Mouse (Mus musculus) kidney, embryonic 15.5 days (tissue): ENCODE measurements at regions not wholly inside any gene's neighbourhood (a gene's known extent, or its start where the extent isn't known, plus 50 kb on each side); places are given as distances from the start of the nearest gene placed in this dataset.
A peak's percentile ranks its signal among the peaks of the same experiment; 100 is the strongest.

ENCODE experiments used
- ATAC-seq: fragments of 200-750 bp; cut with Nextera tagmentation; replicated peaks from 2 replicates; pipeline ENCODE4 v1.8.0; 2017; ENCODE audit warnings: moderate TSS enrichment; ENCODE audit not compliant: low FRiP score
- H3K27ac ChIP-seq: fragments of 300-500 bp; sonication (generic); 2 replicates; pipeline ENCODE4 v1.5.1; 2015; ENCODE audit warnings: mild to moderate bottlenecking, inconsistent platforms
- H3K27me3 ChIP-seq: fragments of 300-500 bp; sonication (generic); 2 replicates; pipeline ENCODE4 v1.6.1; 2015; ENCODE audit warnings: inconsistent platforms
- H3K36me3 ChIP-seq: fragments of 300-500 bp; sonication (generic); 2 replicates; pipeline ENCODE4 v1.6.1; 2015; ENCODE audit warnings: inconsistent platforms
- H3K4me1 ChIP-seq: fragments of 300-500 bp; sonication (generic); 2 replicates; pipeline ENCODE4 v1.6.1; 2015; ENCODE audit warnings: inconsistent platforms
- H3K4me2 ChIP-seq: fragments of 300-500 bp; sonication (generic); 2 replicates; pipeline ENCODE4 v1.6.1; 2015; ENCODE audit warnings: moderate library complexity, mild to moderate bottlenecking, inconsistent platforms
- H3K4me3 ChIP-seq: fragments of 300-500 bp; sonication (generic); replicated peaks from 2 replicates; pipeline ENCODE4 v1.5.1; 2015; ENCODE audit warnings: mild to moderate bottlenecking, inconsistent platforms
- H3K9ac ChIP-seq: fragments of 300-500 bp; sonication (generic); 2 replicates; pipeline ENCODE4 v1.6.1; 2015; ENCODE audit warnings: mild to moderate bottlenecking, inconsistent platforms
- H3K9me3 ChIP-seq: fragments of 300-500 bp; sonication (generic); replicated peaks from 2 replicates; pipeline ENCODE4 v1.6.1; 2016; ENCODE audit warnings: inconsistent platforms
- WGBS: fragments of 180-500 bp; shearing (Covaris S2); methylation state at CpG from one replicate; pipeline ENCODE4 v1.1.7; 2015; ENCODE audit warnings: mixed read lengths; 5-methylcytosine and 5-hydroxymethylcytosine counted together

DNA sequence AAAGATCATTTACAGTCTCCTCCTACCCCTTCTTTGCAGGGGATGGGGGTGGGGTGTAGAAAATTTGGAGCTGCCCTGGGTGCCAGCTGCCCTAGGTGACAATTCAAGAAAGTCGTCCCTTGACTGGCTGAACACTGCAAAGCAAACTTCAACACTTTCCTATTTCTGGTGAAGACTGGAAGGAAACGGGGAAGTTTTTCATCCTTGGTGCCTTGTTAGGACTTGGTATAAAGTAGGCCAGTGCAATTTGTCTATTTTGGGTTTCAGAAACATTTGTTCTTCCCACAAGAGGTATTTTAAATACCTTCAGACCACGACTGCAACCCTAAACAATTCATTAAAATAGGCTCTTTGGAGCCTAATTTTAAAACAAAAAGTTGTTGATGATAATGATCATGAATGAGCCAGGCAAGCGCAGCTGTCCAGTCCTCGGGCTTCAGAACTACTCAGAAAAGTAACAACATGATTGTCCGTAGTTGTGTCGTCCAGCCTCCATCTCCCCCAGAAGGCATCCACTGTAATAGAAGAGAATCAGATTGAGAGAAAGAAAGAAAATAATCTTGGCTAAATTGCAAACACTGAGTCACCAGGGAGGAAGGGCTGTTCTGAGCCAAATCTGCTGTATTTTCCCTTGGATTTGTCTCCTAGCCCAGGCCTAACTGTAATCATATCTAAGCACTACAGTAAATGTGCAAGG, 194.2 kb downstream of the Mex3b start:
- Histone ChIP-seq H3K9me3 (no peaks in the 10 kb centered on the region), H3K27ac (no peak overlapping the region), H3K36me3 (no peaks in the 10 kb centered on the region), H3K4me3 (no peak overlapping the region), H3K9ac (no peak overlapping the region), H3K4me1 (0 out of 2 replicates have a peak, but pooled peaks cover 4% of the 10 kb centered on the region), H3K27me3 (no peaks in the 10 kb centered on the region), H3K4me2 (no peak overlapping the region)
- ATAC-seq: no peak
- WGBS: 74% methylated on average over 7 of the region's 7 CpGs

- ATAC-seq: no peak
- H3K9ac ChIP-seq: no peak overlapping the region
- no peaks in the 10 kb centered on the region for H3K36me3 ChIP-seq
- H3K27ac ChIP-seq: no peak overlapping the region
- 91% methylated on average over 6 of the region's 6 CpGs for WGBS
- H3K4me2 ChIP-seq: no peak overlapping the region
- no peaks in the 10 kb centered on the region for H3K9me3 ChIP-seq
- H3K4me1 ChIP-seq: 0 out of 2 replicates have a peak, but pooled peaks cover 4% of the 10 kb centered on the region
- H3K4me3 ChIP-seq: no peak overlapping the region
- no peaks in the 10 kb centered on the region for H3K27me3 ChIP-seq
Observed at GRCm38 (mm10) chr7:83061894-83062477, 194.9 kb downstream of the Mex3b start.

GRCm38 (mm10) chr7:83063559-83063958, 196.4 kb downstream of the Mex3b start:
- H3K9ac ChIP-seq: no peak overlapping the region
- ATAC-seq: no peak
- H3K27ac ChIP-seq: no peak overlapping the region
- 81% methylated on average over 3 of the region's 3 CpGs for WGBS
- H3K4me3 ChIP-seq: no peak overlapping the region
- H3K9me3 ChIP-seq: no peaks in the 10 kb centered on the region
- no peaks in the 10 kb centered on the region for H3K27me3 ChIP-seq
- 0 out of 2 replicates have a peak, but pooled peaks cover 4% of the 10 kb centered on the region for H3K4me1 ChIP-seq
- H3K4me2 ChIP-seq: no peak overlapping the region
- no peaks in the 10 kb centered on the region for H3K36me3 ChIP-seq

GRCm38 (mm10) chr7:83065341-83065740, 198.2 kb downstream of the Mex3b start:
- no peak overlapping the region for H3K9ac ChIP-seq
- H3K27ac ChIP-seq: no peak overlapping the region
- no peaks in the 10 kb centered on the region for H3K27me3 ChIP-seq
- no peak overlapping the region for H3K4me2 ChIP-seq
- 88% methylated on average over 3 of the region's 3 CpGs for WGBS
- H3K9me3 ChIP-seq: no peaks in the 10 kb centered on the region
- H3K4me1 ChIP-seq: 0 out of 2 replicates have a peak, but pooled peaks cover 4% of the 10 kb centered on the region
- no peak for ATAC-seq
- H3K36me3 ChIP-seq: no peaks in the 10 kb centered on the region
- H3K4me3 ChIP-seq: no peak overlapping the region

GRCm38 (mm10) chr7:83074399-83074970, 207.4 kb downstream of the Mex3b start:
- 89% methylated on average over 15 of the region's 15 CpGs for WGBS
- H3K4me3 ChIP-seq: no peak overlapping the region

DNA sequence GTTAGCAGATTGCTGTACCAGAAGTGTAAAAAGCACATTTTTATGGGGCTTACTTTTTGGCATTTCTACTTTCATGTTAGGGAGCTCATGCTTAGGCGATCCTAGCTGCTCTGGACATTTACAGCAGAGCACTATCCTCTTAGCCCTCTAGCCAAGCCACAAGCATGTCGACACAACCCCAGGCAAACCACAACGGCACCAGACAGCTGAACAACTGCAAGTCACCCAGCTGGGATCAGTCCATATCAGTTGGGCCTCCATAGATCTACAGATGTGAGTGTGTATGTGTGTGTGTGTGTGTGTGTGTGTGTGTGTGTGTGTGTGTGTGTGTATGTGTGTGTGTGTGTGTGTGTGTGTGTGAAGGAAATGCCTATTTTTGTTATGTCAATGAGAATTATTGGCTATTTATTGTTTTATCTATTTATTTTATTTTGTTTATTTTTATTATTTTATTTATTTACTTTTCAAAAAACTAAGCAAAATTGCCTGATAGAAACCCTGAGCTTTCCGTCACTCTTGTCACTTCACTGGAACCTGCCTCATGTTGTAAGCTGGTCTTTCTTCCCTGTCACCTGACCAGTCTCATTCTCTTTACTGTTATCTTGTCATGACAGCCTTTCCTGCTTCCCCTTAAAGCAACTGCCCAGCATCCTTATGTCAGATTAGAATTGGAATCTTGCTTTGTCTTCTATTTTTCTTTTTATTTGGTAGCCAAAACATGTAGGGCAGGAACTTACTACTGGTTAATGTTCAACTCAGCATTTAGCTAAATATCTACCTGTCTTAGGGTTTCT, 208.2 kb downstream of the Mex3b start:
- no peak overlapping the region for H3K4me2 ChIP-seq
- 80% methylated on average over 4 of the region's 4 CpGs for WGBS
- no peak overlapping the region for H3K9ac ChIP-seq
- no peaks in the 10 kb centered on the region for H3K36me3 ChIP-seq
- no peaks in the 10 kb centered on the region for H3K27me3 ChIP-seq
- no peak overlapping the region for H3K27ac ChIP-seq
- H3K9me3 ChIP-seq: no peaks in the 10 kb centered on the region
- peaks cover 18% of the 10 kb centered on the region for H3K4me1 ChIP-seq
- no peak overlapping the region for H3K4me3 ChIP-seq
- ATAC-seq: no peak

More at GRCm38 (mm10) chr7:83074399-83074970, 207.4 kb downstream of the Mex3b start:
- no peaks in the 10 kb centered on the region for H3K27me3 ChIP-seq
- H3K27ac ChIP-seq: no peak overlapping the region
- peaks cover 18% of the 10 kb centered on the region for H3K4me1 ChIP-seq
- no peaks in the 10 kb centered on the region for H3K36me3 ChIP-seq
- no peak for ATAC-seq
- no peak overlapping the region for H3K4me2 ChIP-seq
- no peaks in the 10 kb centered on the region for H3K9me3 ChIP-seq
- no peak overlapping the region for H3K9ac ChIP-seq

DNA sequence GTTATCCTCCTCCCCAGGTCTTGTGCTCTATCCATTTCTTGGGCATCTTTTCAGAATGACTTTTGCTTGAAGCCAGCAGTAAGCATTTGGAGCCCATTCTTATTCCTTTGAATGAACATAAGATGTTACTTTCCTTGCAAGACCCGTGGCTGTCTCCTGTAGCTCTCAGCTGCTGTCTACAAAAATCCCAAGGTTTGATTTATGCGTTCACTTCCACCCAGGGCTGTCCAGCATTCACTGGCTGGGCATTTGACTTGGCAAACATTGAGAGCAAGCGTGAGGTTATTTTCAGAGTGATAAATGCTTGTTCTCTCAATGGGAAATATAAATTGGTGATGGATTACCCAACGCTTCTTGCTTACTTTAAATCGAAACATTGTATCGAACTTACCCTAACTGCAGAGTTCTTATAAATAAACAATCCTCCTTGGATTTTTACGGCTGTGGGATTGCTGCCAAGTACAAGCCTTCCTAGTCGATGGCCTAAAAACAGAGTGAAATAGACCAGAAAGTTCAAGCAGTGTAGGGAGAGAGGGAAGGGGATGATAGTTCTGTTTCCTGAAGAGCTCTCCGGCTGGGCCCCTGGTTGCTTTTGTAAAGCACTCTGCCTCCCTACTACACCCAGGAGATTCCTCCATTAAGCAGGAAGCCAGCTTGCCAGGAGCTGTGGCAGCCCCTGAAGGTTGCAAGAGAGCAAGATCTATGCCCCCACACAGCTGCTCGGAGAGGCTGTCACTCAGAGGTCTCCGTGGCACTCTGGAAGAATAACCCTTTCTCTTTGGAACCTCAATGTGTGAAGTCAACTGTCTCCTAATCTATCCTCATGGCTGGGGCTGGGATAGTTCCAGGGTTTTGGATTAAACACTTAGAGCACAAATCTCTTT, 210.1 kb downstream of the Mex3b start:
- no peaks in the 10 kb centered on the region for H3K9me3 ChIP-seq
- H3K27me3 ChIP-seq: no peaks in the 10 kb centered on the region
- peaks cover 18% of the 10 kb centered on the region for H3K4me1 ChIP-seq
- peak; percentile 82 for ATAC-seq
- H3K27ac ChIP-seq: peak overlapping the region; percentile 77
- no peak overlapping the region for H3K9ac ChIP-seq
- peak overlapping the region; percentile 41 for H3K4me2 ChIP-seq
- H3K4me3 ChIP-seq: no peak overlapping the region
- no peaks in the 10 kb centered on the region for H3K36me3 ChIP-seq
- 13% methylated on average over 11 of the region's 11 CpGs for WGBS

DNA sequence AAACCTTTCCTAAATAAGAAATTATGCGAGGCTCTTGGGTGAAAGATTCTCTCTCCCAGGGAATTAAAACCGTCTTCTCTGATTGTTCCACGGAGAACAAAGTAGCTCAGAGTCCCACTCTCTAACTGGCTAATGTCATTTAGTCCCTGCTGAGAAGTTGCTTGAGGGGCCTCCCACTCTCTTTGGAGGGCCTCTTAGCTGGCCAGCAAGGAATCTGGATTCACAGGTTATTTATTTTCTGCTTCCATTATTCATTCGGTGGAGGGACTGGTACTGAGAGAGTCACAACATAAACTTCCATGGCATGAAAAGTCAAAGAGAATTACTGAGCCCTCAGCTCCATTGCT, 210.8 kb downstream of the Mex3b start:
- Histone ChIP-seq H3K9me3 (no peaks in the 10 kb centered on the region), H3K4me1 (peaks cover 18% of the 10 kb centered on the region), H3K4me2 (0 out of 2 replicates have a peak overlapping the region, but pooled peaks have one; percentile 41), H3K27me3 (no peaks in the 10 kb centered on the region), H3K9ac (no peak overlapping the region), H3K36me3 (no peaks in the 10 kb centered on the region), H3K4me3 (no peak overlapping the region), H3K27ac (peak overlapping the region; percentile 77)
- WGBS: 27% methylated on average over 4 of the region's 4 CpGs
- no peak for ATAC-seq

DNA sequence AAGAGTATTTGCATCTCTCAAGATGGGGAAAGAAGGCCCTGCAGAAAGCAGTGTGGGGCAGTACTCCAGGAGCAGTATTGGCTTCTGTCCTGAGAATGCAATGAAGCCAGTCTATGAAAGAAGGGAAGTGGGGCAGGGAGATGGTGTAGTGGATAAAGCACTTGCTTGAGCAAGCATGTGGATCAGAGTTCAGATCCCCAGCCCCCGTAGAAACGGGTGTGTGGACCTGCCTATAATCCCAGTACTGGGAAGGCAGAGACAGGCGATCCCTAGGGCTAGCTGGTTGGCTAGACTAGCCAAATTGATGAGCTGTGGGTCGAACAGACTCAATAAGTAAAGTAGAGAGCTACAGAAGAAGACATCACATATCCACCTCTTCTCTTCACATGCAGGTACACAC, 211.6 kb downstream of the Mex3b start:
- Histone ChIP-seq H3K4me1 (peaks cover 18% of the 10 kb centered on the region), H3K9me3 (no peaks in the 10 kb centered on the region), H3K4me3 (no peak overlapping the region), H3K27me3 (no peaks in the 10 kb centered on the region), H3K36me3 (no peaks in the 10 kb centered on the region), H3K9ac (no peak overlapping the region), H3K4me2 (no peak overlapping the region), H3K27ac (no peak overlapping the region)
- ATAC-seq: no peak
- WGBS: 80% methylated on average over 4 of the region's 4 CpGs

DNA sequence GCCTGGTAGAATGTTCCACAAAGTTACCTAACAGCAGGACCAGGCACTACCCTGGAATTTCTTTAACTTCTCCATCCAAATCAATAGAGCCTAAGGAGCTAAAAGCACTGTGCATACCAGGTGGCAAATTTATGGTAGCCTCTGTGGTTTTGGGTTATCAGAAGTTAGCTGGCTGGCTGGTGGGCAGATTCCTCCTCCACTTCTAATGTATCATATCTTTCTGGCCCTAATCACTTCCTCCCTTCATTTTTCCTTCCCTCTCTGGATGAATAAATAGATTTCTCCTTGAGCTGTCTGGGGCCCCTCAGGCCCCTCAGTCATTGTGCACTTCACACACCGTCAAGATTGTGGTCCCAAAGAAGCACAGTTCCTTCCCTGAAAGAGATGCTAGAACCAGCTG, 212.7 kb downstream of the Mex3b start:
- Histone ChIP-seq H3K4me3 (no peak overlapping the region), H3K27ac (no peak overlapping the region), H3K4me1 (peaks cover 18% of the 10 kb centered on the region), H3K4me2 (no peak overlapping the region), H3K9ac (no peak overlapping the region), H3K9me3 (no peaks in the 10 kb centered on the region), H3K27me3 (no peaks in the 10 kb centered on the region), H3K36me3 (no peaks in the 10 kb centered on the region)
- ATAC-seq: no peak
- 55% methylated on average over 1 of the region's 1 CpGs for WGBS

- Histone ChIP-seq H3K4me2 (no peak overlapping the region), H3K27me3 (no peaks in the 10 kb centered on the region), H3K9ac (no peak overlapping the region), H3K4me1 (peaks cover 19% of the 10 kb centered on the region), H3K27ac (no peak overlapping the region), H3K9me3 (no peaks in the 10 kb centered on the region), H3K4me3 (no peak overlapping the region), H3K36me3 (no peaks in the 10 kb centered on the region)
- no peak for ATAC-seq
- 74% methylated on average over 6 of the region's 6 CpGs for WGBS
Observed at GRCm38 (mm10) chr7:83084496-83085082, 217.5 kb downstream of the Mex3b start.
